Mouse (Mus musculus) myocyte (in vitro differentiated cells): ENCODE results near the gene Olfr270. TPM values are rescaled to one million over a fixed set of nuclear protein-coding genes. Genes with fewer than 3 reads are reported as not detected.

Experiments
- H3K27me3 ChIP-seq: one replicate; pipeline ENCODE4 v1.6.1; 2011; ENCODE audit not compliant: control insufficient read depth, insufficient read depth, insufficient read length
- H3K36me3 ChIP-seq: one replicate; pipeline ENCODE4 v1.6.1; 2011; ENCODE audit not compliant: control insufficient read depth, insufficient read depth
- H3K4me2 ChIP-seq: one replicate; pipeline ENCODE4 v1.6.1; 2011; ENCODE audit warnings: low read depth, control low read depth
- H3K4me3 ChIP-seq: one replicate; pipeline ENCODE4 v1.5.1; 2011; ENCODE audit warnings: mild to moderate bottlenecking, control low read depth, moderate library complexity
- H3K79me2 ChIP-seq: one replicate; pipeline ENCODE4 v1.6.1; 2011; ENCODE audit not compliant: control insufficient read depth, insufficient read depth
- H3ac ChIP-seq: one replicate; pipeline ENCODE4 v1.6.1; 2011; ENCODE audit not compliant: control insufficient read depth, insufficient read length
- CEBPB ChIP-seq: IDR thresholded peaks from 2 replicates; pipeline ENCODE4 v1.6.1; 2011; ENCODE audit warnings: mild to moderate bottlenecking, moderate library complexity; ENCODE audit not compliant: poor library complexity, insufficient read depth, severe bottlenecking
- E2F4 ChIP-seq: IDR thresholded peaks from one replicate; pipeline ENCODE4 v1.6.1; 2011; ENCODE audit warnings: mild to moderate bottlenecking, control low read depth, moderate library complexity; ENCODE audit not compliant: insufficient read depth
- MAX ChIP-seq: IDR thresholded peaks from one replicate; pipeline ENCODE4 v1.6.1; 2011; ENCODE audit warnings: low read depth, mild to moderate bottlenecking, control low read depth
- MYOD1 ChIP-seq, 3 experiments: IDR thresholded peaks; one replicate each; pipeline ENCODE4 v1.6.1; 2011; ENCODE audit warnings: control low read depth in 2 of 3, low read depth in 2 of 3, mild to moderate bottlenecking in 2 of 3, moderate library complexity in 1 of 3; ENCODE audit not compliant: insufficient read length in 2 of 3, control insufficient read depth in 1 of 3
- MYOG ChIP-seq, 3 experiments: IDR thresholded peaks; one replicate each; pipeline ENCODE4 v1.6.1; 2011; ENCODE audit warnings: control low read depth in 2 of 3, low read depth in 2 of 3, mild to moderate bottlenecking in 2 of 3; ENCODE audit not compliant: insufficient read length in 2 of 3, control insufficient read depth in 1 of 3, insufficient read depth in 1 of 3
- POLR2A ChIP-seq: IDR thresholded peaks from one replicate; pipeline ENCODE4 v1.6.1; 2011; ENCODE audit warnings: low read depth, mild to moderate bottlenecking, control low read depth, moderate library complexity; ENCODE audit not compliant: insufficient read length
- POLR2AphosphoS2 ChIP-seq: IDR thresholded peaks from one replicate; pipeline ENCODE4 v1.6.1; 2011; ENCODE audit warnings: low read depth, control low read depth; ENCODE audit not compliant: insufficient read length
- REST ChIP-seq: IDR thresholded peaks from one replicate; pipeline ENCODE4 v1.6.1; 2011; ENCODE audit warnings: mild to moderate bottlenecking, control low read depth, moderate library complexity; ENCODE audit not compliant: insufficient read depth, insufficient read length
- SRF ChIP-seq: IDR thresholded peaks from one replicate; pipeline ENCODE4 v1.6.1; 2011; ENCODE audit warnings: low read depth; ENCODE audit not compliant: control insufficient read depth, insufficient read length
- TCF12 ChIP-seq: IDR thresholded peaks from one replicate; pipeline ENCODE4 v1.6.1; 2011; ENCODE audit warnings: mild to moderate bottlenecking, control low read depth; ENCODE audit not compliant: poor library complexity, insufficient read depth, severe bottlenecking
- TCF3 ChIP-seq: IDR thresholded peaks from one replicate; pipeline ENCODE4 v1.6.1; 2011; ENCODE audit warnings: low read depth, control low read depth; ENCODE audit not compliant: insufficient read length
- USF1 ChIP-seq: IDR thresholded peaks from one replicate; pipeline ENCODE4 v1.6.1; 2011; ENCODE audit warnings: low read depth, mild to moderate bottlenecking, control low read depth, moderate library complexity
- polyA plus RNA-seq: library from polyadenylated mRNA; unstranded; fragments of >200 nt; fragmentation: generic; extraction: Trizol; gene quantifications from one replicate; pipeline ENCODE4 v1.2.1, GENCODE M21; 2012; ENCODE audit warnings: missing spikeins

The Olfr270 gene
- not detected for polyA plus RNA-seq

- H3K4me3 ChIP-seq, result no peak within 1 kb of the TSS
- TF ChIP-seq POLR2AphosphoS2, result no peak
- TF ChIP-seq MYOG (IDR thresholded peaks at IDR 0.05; ENCODE audit: control insufficient read depth in 1 of 3, insufficient read depth in 1 of 3, insufficient read length in 2 of 3, low read depth in 2 of 3), result no peak
- no peak for TF ChIP-seq MAX
- no peak for TF ChIP-seq TCF12
- no peak for TF ChIP-seq CEBPB
- TF ChIP-seq USF1, result no peak
- no peak for TF ChIP-seq REST
- no peak for TF ChIP-seq E2F4
- no peak for TF ChIP-seq SRF
- H3K36me3 ChIP-seq, result no peaks in the 10 kb centered on the region
- no peak within 1 kb of the TSS for H3ac ChIP-seq
- no peaks in the 10 kb centered on the region for H3K27me3 ChIP-seq
- H3K4me2 ChIP-seq, result no peak within 1 kb of the TSS
- H3K79me2 ChIP-seq, result no peaks in the 10 kb centered on the region
Observed at GRCm38 (mm10) chr4:52964247-52964646, at the start of gene Olfr270. Gene Olfr270 (plus strand): TSS chr4:52964547.

DNA sequence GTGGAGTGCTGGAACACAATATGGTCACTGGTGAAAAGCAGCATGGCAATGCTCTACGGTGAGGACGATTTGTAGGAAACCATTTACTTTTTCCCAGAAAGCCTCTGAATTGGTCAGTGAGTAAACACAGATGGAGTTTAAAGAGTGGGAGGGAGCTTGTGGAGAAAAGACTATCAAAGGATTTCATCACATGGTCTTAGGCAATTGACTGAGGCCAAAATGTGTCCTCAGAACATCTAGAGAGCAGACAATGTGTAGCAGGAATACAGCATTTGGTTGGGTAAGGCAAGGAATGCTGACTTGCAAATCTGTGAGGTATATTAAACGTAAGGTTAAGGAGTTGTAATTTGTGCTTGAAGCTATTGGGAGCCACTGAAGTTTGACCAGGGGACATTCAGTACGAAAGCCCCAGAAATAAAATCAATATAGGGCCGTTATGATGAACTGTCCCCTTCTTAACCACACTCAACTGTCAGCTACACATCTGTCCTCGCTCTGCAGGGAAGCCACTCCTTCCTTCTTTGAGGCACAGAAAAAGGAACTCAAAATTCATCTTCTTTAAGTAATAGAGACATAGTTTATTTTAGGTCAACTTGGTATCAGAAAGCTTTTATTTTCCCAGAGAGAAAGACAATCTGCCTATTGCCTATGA is 47.6 kb upstream of the Olfr270 start:
- H3K36me3 ChIP-seq, result no peaks in the 10 kb centered on the region
- no peak overlapping the region for H3ac ChIP-seq
- no peaks in the 10 kb centered on the region for H3K27me3 ChIP-seq
- TF ChIP-seq E2F4, result no peak
- TF ChIP-seq CEBPB, result no peak
- no peak for TF ChIP-seq POLR2A
- TF ChIP-seq REST, result no peak
- TF ChIP-seq SRF, result no peak
- TF ChIP-seq USF1, result no peak
- TF ChIP-seq MYOD1 (IDR thresholded peaks at IDR 0.05; ENCODE audit: control insufficient read depth in 1 of 3, insufficient read length in 2 of 3, low read depth in 2 of 3), result no peak
- no peak for TF ChIP-seq TCF3
- no peak for TF ChIP-seq POLR2AphosphoS2
- TF ChIP-seq MYOG (IDR thresholded peaks at IDR 0.05; ENCODE audit: control insufficient read depth in 1 of 3, insufficient read depth in 1 of 3, insufficient read length in 2 of 3, low read depth in 2 of 3), result no peak
- no peak for TF ChIP-seq MAX
- TF ChIP-seq TCF12, result no peak
- H3K4me2 ChIP-seq, result no peak overlapping the region
- no peaks in the 10 kb centered on the region for H3K79me2 ChIP-seq
- no peak overlapping the region for H3K4me3 ChIP-seq

- no peak overlapping the region for H3K4me3 ChIP-seq
- H3K27me3 ChIP-seq, result no peaks in the 10 kb centered on the region
- H3ac ChIP-seq, result no peak overlapping the region
- H3K79me2 ChIP-seq, result no peaks in the 10 kb centered on the region
- H3K4me2 ChIP-seq, result no peak overlapping the region
- no peak for TF ChIP-seq USF1
- no peak for TF ChIP-seq TCF12
- TF ChIP-seq MAX, result no peak
- TF ChIP-seq CEBPB, result no peak
- no peak for TF ChIP-seq MYOG (IDR thresholded peaks at IDR 0.05; ENCODE audit: control insufficient read depth in 1 of 3, insufficient read depth in 1 of 3, insufficient read length in 2 of 3, low read depth in 2 of 3)
- no peak for TF ChIP-seq E2F4
- no peak for TF ChIP-seq POLR2A
- no peak for TF ChIP-seq SRF
- TF ChIP-seq POLR2AphosphoS2, result no peak
- no peak for TF ChIP-seq MYOD1 (IDR thresholded peaks at IDR 0.05; ENCODE audit: control insufficient read depth in 1 of 3, insufficient read length in 2 of 3, low read depth in 2 of 3)
- no peak for TF ChIP-seq TCF3
- no peak for TF ChIP-seq REST
- H3K36me3 ChIP-seq, result no peaks in the 10 kb centered on the region
Observed at GRCm38 (mm10) chr4:52917311-52917688, 47.0 kb upstream of the Olfr270 start.

DNA sequence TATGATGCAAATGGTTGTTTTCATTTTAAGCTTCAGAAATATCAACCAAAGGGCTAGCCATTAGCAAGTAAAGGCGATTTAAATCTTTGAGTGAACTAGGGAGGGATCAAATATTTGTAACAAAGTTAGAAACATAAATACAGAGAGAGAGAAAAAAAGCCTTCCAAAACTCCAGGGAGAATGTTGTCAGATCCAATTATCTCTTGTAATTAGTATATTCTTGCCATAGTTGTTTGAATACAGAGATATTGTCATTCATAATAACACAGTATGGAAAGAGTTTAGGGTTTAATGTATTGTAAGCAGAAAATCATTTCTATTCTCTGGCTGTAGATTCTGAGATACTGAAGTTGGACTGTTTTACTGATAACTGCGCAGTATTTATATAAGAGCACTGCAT is 45.3 kb upstream of the Olfr270 start, which contains the start of gene Olfr272:
Gene Olfr272, minus strand, starts transcription at position 101 of the 400 bp plus-strand sequence.
- TF ChIP-seq TCF12, result no peak
- TF ChIP-seq CEBPB, result no peak
- no peak for TF ChIP-seq TCF3
- no peak for TF ChIP-seq POLR2AphosphoS2
- TF ChIP-seq SRF, result no peak
- TF ChIP-seq E2F4, result no peak
- TF ChIP-seq POLR2A, result no peak
- no peak for TF ChIP-seq MYOG (IDR thresholded peaks at IDR 0.05; ENCODE audit: control insufficient read depth in 1 of 3, insufficient read depth in 1 of 3, insufficient read length in 2 of 3, low read depth in 2 of 3)
- no peak for TF ChIP-seq USF1
- TF ChIP-seq MYOD1 (IDR thresholded peaks at IDR 0.05; ENCODE audit: control insufficient read depth in 1 of 3, insufficient read length in 2 of 3, low read depth in 2 of 3), result no peak
- TF ChIP-seq REST, result no peak
- TF ChIP-seq MAX, result no peak
- no peak within 1 kb of the TSS for H3ac ChIP-seq
- no peaks in the 10 kb centered on the region for H3K79me2 ChIP-seq
- no peaks in the 10 kb centered on the region for H3K36me3 ChIP-seq
- no peaks in the 10 kb centered on the region for H3K27me3 ChIP-seq
- H3K4me3 ChIP-seq, result no peak within 1 kb of the TSS
- no peak within 1 kb of the TSS for H3K4me2 ChIP-seq

GRCm38 (mm10) chr4:52930480-52930879 is 33.9 kb upstream of the Olfr270 start:
- H3K79me2 ChIP-seq, result no peaks in the 10 kb centered on the region
- no peak overlapping the region for H3K4me3 ChIP-seq
- H3K4me2 ChIP-seq, result no peak overlapping the region
- no peaks in the 10 kb centered on the region for H3K27me3 ChIP-seq
- H3ac ChIP-seq, result no peak overlapping the region
- H3K36me3 ChIP-seq, result no peaks in the 10 kb centered on the region
- TF ChIP-seq MYOG (IDR thresholded peaks at IDR 0.05; ENCODE audit: control insufficient read depth in 1 of 3, insufficient read depth in 1 of 3, insufficient read length in 2 of 3, low read depth in 2 of 3) (no peak), CEBPB (no peak), TCF3 (no peak), MYOD1 (IDR thresholded peaks at IDR 0.05; ENCODE audit: control insufficient read depth in 1 of 3, insufficient read length in 2 of 3, low read depth in 2 of 3) (no peak), POLR2A (no peak), USF1 (no peak), POLR2AphosphoS2 (no peak), REST (no peak), MAX (no peak), TCF12 (no peak), E2F4 (no peak), SRF (no peak)
